22 mouse cellular contexts compared by ENCODE assay signal in genomic region chr19:48575736-48576135, GRCm38 (mm10).
DNase-seq lines count a peak whose midpoint lies in the region; ATAC-seq and TF ChIP-seq lines count a peak whose summit lies in the region.
"Had no signal": no experiment of that assay in that cellular context is flagged by ENCODE, and none has a peak within 500 bp of the region (broad histone marks: within the 10 kb centered on the region; RNA-seq: fewer than 3 reads in every experiment).

No protein-coding gene starts in this region.

- 9% methylated on average over 1 of the region's 1 CpGs for WGBS in forebrain, embryonic 13.5 days
- WGBS in forebrain, embryonic 16.5 days, result 24% methylated on average over 1 of the region's 1 CpGs
- 44% methylated on average over 1 of the region's 1 CpGs for WGBS in lung, embryonic 14.5 days
- 46% methylated on average over 1 of the region's 1 CpGs for WGBS in lung, adult 2 months
- whole genome bisulfite sequencing in thymus, adult 2 months, result 78% methylated on average over 1 of the region's 1 CpGs

- peak; percentile 43 for DNase-seq in lung, embryonic 14.5 days
- no peak for DNase-seq in lung, adult 2 months
- DNase-seq in Muller cell, postnatal 12 days (ENCODE audit: inconsistent ontology term), result peak; percentile 86
- no peak for DNase-seq in thymus, adult 2 months
- DNase-seq: adrenal gland, adult 2 months; adrenal gland, postnatal 14 days; cerebellum, adult 11-12 months; cerebellum, adult 8-10 months; cerebellum, postnatal 10 days; cerebellum, postnatal 36 days; forebrain, postnatal 0 days; gastrocnemius, postnatal 25 days; heart, adult 18-20 months; heart, postnatal 10 days; heart, postnatal 36 days had no signal

- TF ChIP-seq POLR2A in lung, adult 2 months (IDR thresholded peaks at IDR 0.05; ENCODE audit: borderline replicate concordance, extremely low read depth, low read depth, low read length), result no peak
- TF ChIP-seq POLR2A in thymus, adult 2 months (IDR thresholded peaks at IDR 0.05; ENCODE audit: control insufficient read depth, extremely low read depth, insufficient read depth, low read length, poor library complexity), result no peak

- H3K27ac ChIP-seq in forebrain, embryonic 13.5 days, result no peak overlapping the region
- no peak overlapping the region for H3K27ac ChIP-seq in forebrain, embryonic 16.5 days (ENCODE audit: low read length)
- no peak overlapping the region for H3K27ac ChIP-seq in lung, embryonic 14.5 days (ENCODE audit: low read depth)
- H3K27ac ChIP-seq in thymus, adult 2 months (ENCODE audit: control insufficient read depth, insufficient read depth, low read length), result no peak overlapping the region
- H3K27ac ChIP-seq: forebrain, embryonic 10.5 days; heart, embryonic 15.5 days; hindbrain, embryonic 14.5 days had no signal

- H3K4me3 ChIP-seq in forebrain, embryonic 13.5 days, result no peak overlapping the region
- H3K4me3 ChIP-seq in forebrain, embryonic 16.5 days (replicated peaks; ENCODE audit: low read length), result no peak overlapping the region
- no peak overlapping the region for H3K4me3 ChIP-seq in lung, embryonic 14.5 days (ENCODE audit: low read depth, low read length)
- H3K4me3 ChIP-seq in lung, adult 2 months (replicated peaks; ENCODE audit: extremely low read depth, low read depth, low read length), result no peak overlapping the region
- H3K4me3 ChIP-seq in thymus, adult 2 months (ENCODE audit: control insufficient read depth, insufficient read depth, low read length), result no peak overlapping the region
- H3K4me3 ChIP-seq: forebrain, embryonic 10.5 days; heart, embryonic 12.5 days; heart, embryonic 15.5 days had no signal

- H3K4me2 ChIP-seq in forebrain, embryonic 13.5 days, result no peak overlapping the region
- no peak overlapping the region for H3K4me2 ChIP-seq in forebrain, embryonic 16.5 days (ENCODE audit: low read length)
- no peak overlapping the region for H3K4me2 ChIP-seq in lung, embryonic 14.5 days
- H3K4me2 ChIP-seq: heart, embryonic 12.5 days; heart, embryonic 15.5 days; hindbrain, embryonic 14.5 days had no signal

- H3K4me1 ChIP-seq in forebrain, embryonic 13.5 days, result peaks cover 11% of the 10 kb centered on the region; the same call in 1 of the 2 replicates
- H3K4me1 ChIP-seq in forebrain, embryonic 16.5 days (replicated peaks; ENCODE audit: control insufficient read depth, insufficient read depth, low read length), result no peaks in the 10 kb centered on the region
- no peaks in the 10 kb centered on the region for H3K4me1 ChIP-seq in lung, embryonic 14.5 days (ENCODE audit: insufficient read depth)
- no peaks in the 10 kb centered on the region for H3K4me1 ChIP-seq in lung, adult 2 months (ENCODE audit: control insufficient read depth, insufficient read depth, low read length)
- H3K4me1 ChIP-seq in thymus, adult 2 months (replicated peaks; ENCODE audit: control insufficient read depth, insufficient read depth, low read length), result no peaks in the 10 kb centered on the region
- H3K4me1 ChIP-seq: heart, embryonic 12.5 days; heart, embryonic 15.5 days had no signal

- H3K9me3 ChIP-seq in forebrain, embryonic 13.5 days (replicated peaks), result no peaks in the 10 kb centered on the region
- H3K9me3 ChIP-seq in forebrain, embryonic 16.5 days (ENCODE audit: control insufficient read depth, low read length), result no peaks in the 10 kb centered on the region
- no peaks in the 10 kb centered on the region for H3K9me3 ChIP-seq in lung, embryonic 14.5 days (ENCODE audit: low read depth, low read length)
- H3K9me3 ChIP-seq: forebrain, embryonic 10.5 days; heart, embryonic 12.5 days; heart, embryonic 15.5 days had no signal

- no peaks in the 10 kb centered on the region for H3K27me3 ChIP-seq in forebrain, embryonic 13.5 days
- H3K27me3 ChIP-seq in forebrain, embryonic 16.5 days (replicated peaks; ENCODE audit: control insufficient read depth, insufficient read depth, low read length), result no peaks in the 10 kb centered on the region
- H3K27me3 ChIP-seq in lung, embryonic 14.5 days (ENCODE audit: insufficient read depth, low read length), result no peaks in the 10 kb centered on the region
- H3K27me3 ChIP-seq in thymus, adult 2 months (ENCODE audit: control insufficient read depth, insufficient read depth, low read length), result no peaks in the 10 kb centered on the region
- H3K27me3 ChIP-seq: heart, embryonic 12.5 days; heart, embryonic 15.5 days had no signal

- ATAC-seq in forebrain, embryonic 13.5 days, result 0 out of 2 replicates have a peak, but pooled peaks have one; percentile 21
- ATAC-seq in forebrain, embryonic 16.5 days, result no peak
- ATAC-seq in lung, embryonic 14.5 days (ENCODE audit: insufficient read depth), result no peak
- ATAC-seq: forebrain, postnatal 0 days; intestine, postnatal 0 days had no signal

- no peak overlapping the region for H3K9ac ChIP-seq in forebrain, embryonic 13.5 days
- no peak overlapping the region for H3K9ac ChIP-seq in forebrain, embryonic 16.5 days (replicated peaks; ENCODE audit: low read depth, low read length)
- no peak overlapping the region for H3K9ac ChIP-seq in lung, embryonic 14.5 days
- H3K9ac ChIP-seq: forebrain, postnatal 0 days; heart, embryonic 12.5 days; heart, embryonic 15.5 days; hindbrain, embryonic 14.5 days had no signal

- no peaks in the 10 kb centered on the region for H3K36me3 ChIP-seq in forebrain, embryonic 13.5 days (ENCODE audit: poor library complexity, severe bottlenecking)
- H3K36me3 ChIP-seq in forebrain, embryonic 16.5 days (ENCODE audit: control insufficient read depth, insufficient read depth), result no peaks in the 10 kb centered on the region
- H3K36me3 ChIP-seq in lung, embryonic 14.5 days (ENCODE audit: insufficient read depth), result no peaks in the 10 kb centered on the region
- H3K36me3 ChIP-seq in thymus, adult 2 months (ENCODE audit: control insufficient read depth, insufficient read depth, low read length), result no peaks in the 10 kb centered on the region
- H3K36me3 ChIP-seq: forebrain, embryonic 10.5 days; heart, embryonic 12.5 days; heart, embryonic 15.5 days had no signal

- TF ChIP-seq CTCF in lung, embryonic 14.5 days (IDR thresholded peaks at IDR 0.05; ENCODE audit: low read depth), result no peak
- no peak for TF ChIP-seq CTCF in lung, adult 2 months (IDR thresholded peaks at IDR 0.05; ENCODE audit: insufficient read depth, low read length)
- TF ChIP-seq CTCF in thymus, adult 2 months (IDR thresholded peaks at IDR 0.05; ENCODE audit: borderline replicate concordance, control insufficient read depth, extremely low read depth, insufficient read depth, low read length, poor library complexity), result no peak

Comparison
In these comparisons a context has a peak if more than half of its experiments do, and no peak if none do; other contexts are left out.
1. DNase-seq: peak in lung, embryonic 14.5 days (single experiment) and Muller cell, postnatal 12 days (single experiment); none in lung, adult 2 months (single experiment) and thymus, adult 2 months (single experiment).